Mouse (Mus musculus): ENCODE data around the gene Tsen15. TPM values are rescaled to one million over a fixed set of nuclear protein-coding genes. Genes with fewer than 3 reads are reported as not detected.
"Not testable (repeated sequence)": the region's sequence is repeated elsewhere in the genome, so short reads cannot be mapped to it uniquely, and the experiment has no call there.

Gene Tsen15
- polyA plus RNA-seq, 1 experiment, result 22.5 TPM

- peak; percentile 85 for DNase-seq (ENCODE audit: low read depth)
- TF ChIP-seq CTCF (IDR thresholded peaks at IDR 0.05; ENCODE audit: borderline replicate concordance, extremely low read depth, insufficient read depth, insufficient read length) (no peak), POLR2A (IDR thresholded peaks at IDR 0.05; ENCODE audit: borderline replicate concordance, extremely low read depth, insufficient read depth, insufficient read length, poor library complexity, severe bottlenecking) (no peak)
Measured at GRCm38 (mm10) chr1:152410657-152411056, 24.2 kb upstream of the Tsen15 start.

- no peak for DNase-seq (ENCODE audit: low read depth)
- TF ChIP-seq POLR2A (IDR thresholded peaks at IDR 0.05; ENCODE audit: borderline replicate concordance, extremely low read depth, insufficient read depth, insufficient read length, poor library complexity, severe bottlenecking) (no peak), CTCF (IDR thresholded peaks at IDR 0.05; ENCODE audit: borderline replicate concordance, extremely low read depth, insufficient read depth, insufficient read length) (no peak)
Measured at GRCm38 (mm10) chr1:152409356-152409755, 22.9 kb upstream of the Tsen15 start.

GRCm38 (mm10) chr1:152407021-152407946 is 20.8 kb upstream of the Tsen15 start:
- TF ChIP-seq POLR2A (IDR thresholded peaks at IDR 0.05; ENCODE audit: borderline replicate concordance, extremely low read depth, insufficient read depth, insufficient read length, poor library complexity, severe bottlenecking) (no peak), CTCF (IDR thresholded peaks at IDR 0.05; ENCODE audit: borderline replicate concordance, extremely low read depth, insufficient read depth, insufficient read length) (no peak)
- peak; percentile 22 for DNase-seq (ENCODE audit: low read depth)

- TF ChIP-seq CTCF (IDR thresholded peaks at IDR 0.05; ENCODE audit: borderline replicate concordance, extremely low read depth, insufficient read depth, insufficient read length) (no peak), POLR2A (IDR thresholded peaks at IDR 0.05; ENCODE audit: borderline replicate concordance, extremely low read depth, insufficient read depth, insufficient read length, poor library complexity, severe bottlenecking) (no peak)
- DNase-seq (ENCODE audit: low read depth), result peak; percentile 66
Measured at GRCm38 (mm10) chr1:152400556-152401540, 14.4 kb upstream of the Tsen15 start.

- TF ChIP-seq POLR2A (IDR thresholded peaks at IDR 0.05; ENCODE audit: borderline replicate concordance, extremely low read depth, insufficient read depth, insufficient read length, poor library complexity, severe bottlenecking) (no peak), CTCF (IDR thresholded peaks at IDR 0.05; ENCODE audit: borderline replicate concordance, extremely low read depth, insufficient read depth, insufficient read length) (no peak)
- peak; percentile 73 for DNase-seq (ENCODE audit: low read depth)
Measured at GRCm38 (mm10) chr1:152399790-152400555, 13.5 kb upstream of the Tsen15 start, which contains the start of gene Colgalt2. TSS of gene Colgalt2 (plus strand) at chr1:152399830.

- no peak for TF ChIP-seq CTCF (IDR thresholded peaks at IDR 0.05; ENCODE audit: borderline replicate concordance, extremely low read depth, insufficient read depth, insufficient read length)
- no peak for TF ChIP-seq POLR2A (IDR thresholded peaks at IDR 0.05; ENCODE audit: borderline replicate concordance, extremely low read depth, insufficient read depth, insufficient read length, poor library complexity, severe bottlenecking)
- DNase-seq (ENCODE audit: low read depth), result no peak
Measured at GRCm38 (mm10) chr1:152398708-152399107, 12.2 kb upstream of the Tsen15 start.

GRCm38 (mm10) chr1:152394956-152395515 is 8.5 kb upstream of the Tsen15 start:
- no peak for DNase-seq (ENCODE audit: low read depth)
- no peak for TF ChIP-seq CTCF (IDR thresholded peaks at IDR 0.05; ENCODE audit: borderline replicate concordance, extremely low read depth, insufficient read depth, insufficient read length)
- TF ChIP-seq POLR2A (IDR thresholded peaks at IDR 0.05; ENCODE audit: borderline replicate concordance, extremely low read depth, insufficient read depth, insufficient read length, poor library complexity, severe bottlenecking), result no peak

GRCm38 (mm10) chr1:152394137-152394536 is 7.6 kb upstream of the Tsen15 start:
- TF ChIP-seq CTCF (IDR thresholded peaks at IDR 0.05; ENCODE audit: borderline replicate concordance, extremely low read depth, insufficient read depth, insufficient read length), result no peak
- TF ChIP-seq POLR2A (IDR thresholded peaks at IDR 0.05; ENCODE audit: borderline replicate concordance, extremely low read depth, insufficient read depth, insufficient read length, poor library complexity, severe bottlenecking), result no peak
- no peak for DNase-seq (ENCODE audit: low read depth)

GRCm38 (mm10) chr1:152389271-152389670 is 2.8 kb upstream of the Tsen15 start:
- TF ChIP-seq CTCF (IDR thresholded peaks at IDR 0.05; ENCODE audit: borderline replicate concordance, extremely low read depth, insufficient read depth, insufficient read length), result no peak
- no peak for TF ChIP-seq POLR2A (IDR thresholded peaks at IDR 0.05; ENCODE audit: borderline replicate concordance, extremely low read depth, insufficient read depth, insufficient read length, poor library complexity, severe bottlenecking)

GRCm38 (mm10) chr1:152385693-152386092 is 795 bp downstream of the Tsen15 start:
- DNase-seq (ENCODE audit: low read depth), result not testable (repeated sequence)

More at GRCm38 (mm10) chr1:152389271-152389670, 2.8 kb upstream of the Tsen15 start:
- peak; percentile 52 for DNase-seq (ENCODE audit: low read depth)
